Mouse (Mus musculus) lung, postnatal 0 days (tissue): ENCODE data around the gene Pcbp1. TPM values are rescaled to one million over a fixed set of nuclear protein-coding genes. Genes with fewer than 3 reads are reported as not detected.

Experiments used
- ATAC-seq: fragments of 200-750 bp; cut with Nextera tagmentation; 2 replicates; pipeline ENCODE4 v1.8.0; 2017; ENCODE audit warnings: moderate library complexity
- DNase-seq: peaks from one replicate; pipeline ENCODE4 v3.0.0-alpha.2; 2016; ENCODE audit warnings: low spot score
- H3K27ac ChIP-seq: fragments of 300-500 bp; sonication (generic); 2 replicates; pipeline ENCODE4 v1.5.1; 2014; ENCODE audit warnings: antibody characterized with exemption, mild to moderate bottlenecking, low read length, mixed read lengths
- H3K27me3 ChIP-seq: fragments of 300-500 bp; sonication (generic); replicated peaks from 2 replicates; pipeline ENCODE4 v1.6.1; 2014; ENCODE audit warnings: low read length, mixed read lengths; ENCODE audit not compliant: insufficient read depth
- H3K36me3 ChIP-seq: fragments of 300-500 bp; sonication (generic); 2 replicates; pipeline ENCODE4 v1.6.1; 2014; ENCODE audit warnings: low read length, mixed read lengths; ENCODE audit not compliant: insufficient read depth
- H3K4me1 ChIP-seq: fragments of 300-500 bp; sonication (generic); 2 replicates; pipeline ENCODE4 v1.6.1; 2014; ENCODE audit warnings: antibody characterized with exemption, low read depth, low read length, mixed read lengths; ENCODE audit not compliant: insufficient read depth
- H3K4me2 ChIP-seq: fragments of 300-500 bp; sonication (generic); replicated peaks from 2 replicates; pipeline ENCODE4 v1.6.1; 2014; ENCODE audit warnings: low read depth, mild to moderate bottlenecking, low read length, moderate library complexity, mixed read lengths
- H3K4me3 ChIP-seq: fragments of 300-500 bp; sonication (generic); 2 replicates; pipeline ENCODE4 v1.5.1; 2014; ENCODE audit warnings: low read depth, low read length
- H3K9ac ChIP-seq: fragments of 300-500 bp; sonication (generic); replicated peaks from 2 replicates; pipeline ENCODE4 v1.6.1; 2014; ENCODE audit warnings: low read depth, mild to moderate bottlenecking
- H3K9me3 ChIP-seq: fragments of 300-500 bp; sonication (generic); 2 replicates; pipeline ENCODE4 v1.6.1; 2016; ENCODE audit warnings: low read length, mixed read lengths
- CTCF ChIP-seq: IDR thresholded peaks from 2 replicates; pipeline ENCODE4 v1.5.1; 2016; ENCODE audit warnings: antibody characterized with exemption, mild to moderate bottlenecking
- EP300 ChIP-seq: IDR thresholded peaks from 2 replicates; pipeline ENCODE4 v1.6.1; 2016; ENCODE audit warnings: antibody characterized with exemption, mild to moderate bottlenecking, control low read depth
- WGBS: fragments of 180-500 bp; shearing (Covaris S2); extraction: QIAGEN DNeasy Blood & Tissue Kit; methylation state at CpG from one replicate; pipeline ENCODE4 v1.1.7; 2014; 5-methylcytosine and 5-hydroxymethylcytosine counted together
- polyA plus RNA-seq: library from polyadenylated mRNA; unstranded; fragments of >200 nt; fragmentation: Nextera tagmentation; extraction: Ambion mirVana; gene quantifications from 2 replicates; pipeline ENCODE4 v1.2.1, GENCODE M21; 2015

Gene Pcbp1
- polyA plus RNA-seq, 1 experiment from 2014 or later: 317 TPM

- H3K9ac ChIP-seq: no peak overlapping the region
- H3K9me3 ChIP-seq: no peaks in the 10 kb centered on the region
- no peak overlapping the region for H3K4me2 ChIP-seq
- H3K4me3 ChIP-seq: no peak overlapping the region
- peaks cover 9% of the 10 kb centered on the region; the same call in 1 of the 2 replicates for H3K36me3 ChIP-seq
- TF ChIP-seq EP300 (no peak), CTCF (no peak)
- H3K27ac ChIP-seq: no peak overlapping the region
- WGBS: 90% methylated on average over 3 of the region's 3 CpGs
- DNase-seq (no peak), ATAC-seq (no peak)
- no peaks in the 10 kb centered on the region for H3K27me3 ChIP-seq
- no peaks in the 10 kb centered on the region for H3K4me1 ChIP-seq
Measured at GRCm38 (mm10) chr6:86543869-86544268, 17.7 kb upstream of the Pcbp1 start.

- Histone ChIP-seq H3K36me3 (peaks cover 9% of the 10 kb centered on the region; the same call in 1 of the 2 replicates), H3K4me2 (no peak overlapping the region), H3K4me3 (no peak overlapping the region), H3K4me1 (no peaks in the 10 kb centered on the region), H3K9me3 (no peaks in the 10 kb centered on the region), H3K27ac (no peak overlapping the region), H3K9ac (no peak overlapping the region), H3K27me3 (no peaks in the 10 kb centered on the region)
- WGBS: 97% methylated on average over 13 of the region's 13 CpGs
- TF ChIP-seq CTCF: no peak
- no peak for TF ChIP-seq EP300
- ATAC-seq (no peak), DNase-seq (no peak)
Measured at GRCm38 (mm10) chr6:86543060-86543459, 16.9 kb upstream of the Pcbp1 start.

DNA sequence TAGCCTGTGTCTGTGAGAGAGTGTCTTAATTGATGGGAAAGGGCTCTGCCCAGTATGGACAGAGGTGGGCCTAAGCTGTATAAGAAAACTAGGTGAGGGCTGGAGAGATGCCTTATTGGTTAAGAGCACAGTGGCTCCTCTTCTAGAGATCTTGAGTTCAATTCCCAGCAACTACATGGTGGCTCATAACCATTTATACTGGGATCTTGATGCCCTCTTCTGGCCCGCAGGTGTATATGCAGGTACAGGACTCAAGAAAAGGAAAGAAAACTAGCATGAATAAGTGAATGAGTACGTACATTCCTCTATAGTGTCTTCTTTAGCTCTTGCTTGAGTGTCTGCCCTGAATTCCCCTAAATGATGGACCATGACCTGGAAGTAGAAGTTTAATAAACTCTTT is 15.5 kb upstream of the Pcbp1 start:
- DNase-seq (no peak), ATAC-seq (no peak)
- Histone ChIP-seq H3K27ac (no peak overlapping the region), H3K9ac (no peak overlapping the region), H3K9me3 (no peaks in the 10 kb centered on the region), H3K4me1 (no peaks in the 10 kb centered on the region), H3K36me3 (peaks cover 14% of the 10 kb centered on the region; the same call in 1 of the 2 replicates), H3K4me2 (no peak overlapping the region), H3K27me3 (no peaks in the 10 kb centered on the region), H3K4me3 (no peak overlapping the region)
- TF ChIP-seq CTCF: peak; percentile 63
- TF ChIP-seq EP300: no peak
- WGBS: 81% methylated on average over 2 of the region's 2 CpGs

- DNase-seq (no peak), ATAC-seq (no peak)
- Histone ChIP-seq H3K4me2 (no peak overlapping the region), H3K36me3 (no peaks in the 10 kb centered on the region), H3K4me1 (peaks cover 8% of the 10 kb centered on the region; the same call in 1 of the 2 replicates), H3K27me3 (no peaks in the 10 kb centered on the region), H3K9ac (no peak overlapping the region), H3K27ac (no peak overlapping the region), H3K4me3 (no peak overlapping the region), H3K9me3 (no peaks in the 10 kb centered on the region)
- TF ChIP-seq EP300 (no peak), CTCF (no peak)
- WGBS: 88% methylated on average over 1 of the region's 1 CpGs
Measured at GRCm38 (mm10) chr6:86528451-86528785, 2.3 kb upstream of the Pcbp1 start.

DNA sequence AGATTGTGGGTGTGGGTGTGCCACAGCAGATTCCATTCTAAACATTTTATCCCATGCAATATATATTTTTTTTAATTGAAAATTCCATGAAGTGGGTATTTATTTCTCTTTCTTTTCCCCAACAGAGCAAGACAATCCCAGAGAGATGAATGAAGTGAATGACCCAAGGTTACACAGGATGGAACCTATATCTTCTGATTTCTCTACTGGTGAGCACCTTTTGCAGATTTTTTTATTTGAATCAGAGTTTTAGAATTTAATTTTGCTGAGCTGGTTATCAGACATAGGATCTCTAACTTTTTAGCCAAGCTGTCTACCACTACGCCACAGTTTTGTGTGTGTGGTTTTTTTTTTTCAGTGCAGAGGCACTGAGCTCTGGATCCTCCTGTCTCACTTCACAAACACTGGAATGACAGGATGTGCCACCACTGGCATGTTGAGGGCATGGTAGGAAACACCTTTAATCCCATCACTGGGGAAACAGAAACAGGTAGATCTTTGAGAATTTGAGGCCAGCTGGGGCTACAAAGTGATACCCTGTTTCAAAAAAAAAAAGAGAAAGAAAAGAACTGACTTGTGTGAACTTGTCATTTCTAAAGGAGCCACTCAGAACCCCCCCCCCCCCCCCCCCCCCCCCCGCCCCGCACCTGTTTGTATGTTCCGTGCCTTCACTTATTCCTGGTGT is 1.8 kb upstream of the Pcbp1 start:
- DNase-seq (no peak), ATAC-seq (no peak)
- peak overlapping the region; percentile 100 for H3K27ac ChIP-seq
- TF ChIP-seq EP300 (no peak), CTCF (no peak)
- H3K9ac ChIP-seq: no peak overlapping the region
- H3K27me3 ChIP-seq: no peaks in the 10 kb centered on the region
- H3K36me3 ChIP-seq: no peaks in the 10 kb centered on the region
- H3K9me3 ChIP-seq: no peaks in the 10 kb centered on the region
- H3K4me3 ChIP-seq: peak overlapping the region; percentile 97; the same call in 1 of the 2 replicates
- 83% methylated on average over 1 of the region's 4 CpGs for WGBS
- H3K4me2 ChIP-seq: peak overlapping the region; percentile 74
- H3K4me1 ChIP-seq: peaks cover 10% of the 10 kb centered on the region; the same call in 1 of the 2 replicates

- WGBS: 5% methylated on average over 49 of the region's 49 CpGs
- H3K27ac ChIP-seq: peak overlapping the region; percentile 100
- H3K4me3 ChIP-seq: peak overlapping the region; percentile 97
- ATAC-seq: peak; percentile 64
- peak; percentile 76 for DNase-seq
- H3K9ac ChIP-seq: peak overlapping the region; percentile 92
- H3K9me3 ChIP-seq: no peaks in the 10 kb centered on the region
- H3K4me2 ChIP-seq: peak overlapping the region; percentile 74
- TF ChIP-seq EP300: peak; percentile 69
- no peak for TF ChIP-seq CTCF
- peaks cover 10% of the 10 kb centered on the region; the same call in 1 of the 2 replicates for H3K4me1 ChIP-seq
- H3K27me3 ChIP-seq: no peaks in the 10 kb centered on the region
- no peaks in the 10 kb centered on the region for H3K36me3 ChIP-seq
Measured at GRCm38 (mm10) chr6:86526961-86527740, 1.0 kb upstream of the Pcbp1 start.
